Mouse (Mus musculus): ENCODE measurements around the gene Kdm7a. TPM values are rescaled to one million over a fixed set of nuclear protein-coding genes. Genes with fewer than 3 reads are reported as not detected.

Kdm7a gene
- total RNA-seq (2021) = 10 to 100 TPM; 13.4 to 14.6 TPM
- long read RNA-seq, experiment 1, full-length matches to known transcripts = 4 of 6 reads
- long read RNA-seq, experiment 1, partial matches to known transcripts = 0 of 6 reads
- long read RNA-seq, experiment 1, other reads (novel, unspliced or antisense) = 2 of 6 reads
- long read RNA-seq, experiment 2, full-length matches to known transcripts = 5 of 10 reads
- long read RNA-seq, experiment 2, partial matches to known transcripts = 0 of 10 reads
- long read RNA-seq, experiment 2, other reads (novel, unspliced or antisense) = 5 of 10 reads

- DNase-seq (ENCODE audit: low spot score in 2 of 2) = peak; percentile 76 to 85
Measured at GRCm38 (mm10) chr6:39206581-39207461, at the start of gene Kdm7a. TSS of gene Kdm7a (minus strand) at chr6:39206789.

- DNase-seq (ENCODE audit: low spot score in 2 of 2) = no peak
Measured at GRCm38 (mm10) chr6:39255271-39255670, 48.7 kb upstream of the Kdm7a start.

- no peak for DNase-seq (ENCODE audit: low spot score in 2 of 2)
Measured at GRCm38 (mm10) chr6:39250055-39250454, 43.5 kb upstream of the Kdm7a start.

- DNase-seq (ENCODE audit: low spot score in 2 of 2) = no peak
Measured at GRCm38 (mm10) chr6:39249176-39249770, 42.7 kb upstream of the Kdm7a start.

GRCm38 (mm10) chr6:39244066-39244465 is 37.5 kb upstream of the Kdm7a start:
- no peak for DNase-seq (ENCODE audit: low spot score in 2 of 2)

- no peak for DNase-seq (ENCODE audit: low spot score in 2 of 2)
Measured at GRCm38 (mm10) chr6:39243511-39243961, 36.9 kb upstream of the Kdm7a start.

- DNase-seq (ENCODE audit: low spot score in 2 of 2) = peak; percentile 57 to 86
Measured at GRCm38 (mm10) chr6:39242718-39243471, 36.3 kb upstream of the Kdm7a start.

- DNase-seq (ENCODE audit: low spot score in 2 of 2) = peak in 1 of 2 experiments; percentile 46
Measured at GRCm38 (mm10) chr6:39241421-39241891, 34.9 kb upstream of the Kdm7a start.

- no peak for DNase-seq (ENCODE audit: low spot score in 2 of 2)
Measured at GRCm38 (mm10) chr6:39240956-39241355, 34.4 kb upstream of the Kdm7a start.

- no peak for DNase-seq (ENCODE audit: low spot score in 2 of 2)
Measured at GRCm38 (mm10) chr6:39237887-39238286, 31.3 kb upstream of the Kdm7a start.

GRCm38 (mm10) chr6:39232617-39233016 is 26.0 kb upstream of the Kdm7a start:
- no peak for DNase-seq (ENCODE audit: low spot score in 2 of 2)

GRCm38 (mm10) chr6:39230664-39231063 is 24.1 kb upstream of the Kdm7a start:
- no peak for DNase-seq (ENCODE audit: low spot score in 2 of 2)

GRCm38 (mm10) chr6:39226610-39226955 is 20.0 kb upstream of the Kdm7a start:
- no peak for DNase-seq (ENCODE audit: low spot score in 2 of 2)

GRCm38 (mm10) chr6:39225876-39226609 is 19.5 kb upstream of the Kdm7a start:
- no peak for DNase-seq (ENCODE audit: low spot score in 2 of 2)

- DNase-seq (ENCODE audit: low spot score in 2 of 2) = no peak
Measured at GRCm38 (mm10) chr6:39223328-39223885, 16.8 kb upstream of the Kdm7a start.

GRCm38 (mm10) chr6:39222487-39222886 is 15.9 kb upstream of the Kdm7a start:
- no peak for DNase-seq (ENCODE audit: low spot score in 2 of 2)

GRCm38 (mm10) chr6:39217961-39218360 is 11.4 kb upstream of the Kdm7a start:
- DNase-seq (ENCODE audit: low spot score in 2 of 2) = no peak

GRCm38 (mm10) chr6:39217138-39217537 is 10.5 kb upstream of the Kdm7a start:
- no peak for DNase-seq (ENCODE audit: low spot score in 2 of 2)

- no peak for DNase-seq (ENCODE audit: low spot score in 2 of 2)
Measured at GRCm38 (mm10) chr6:39214949-39215606, 8.5 kb upstream of the Kdm7a start.

Measured in gastrocnemius, postnatal 4 days (tissue).